Mouse (Mus musculus) G1E (cell line): ENCODE results near the gene Galnt18.

ENCODE experiments used
- CTCF ChIP-seq: IDR thresholded peaks from 2 replicates; pipeline ENCODE4 v1.5.1; 2012; ENCODE audit warnings: low read depth, low read length, inconsistent platforms, mixed read lengths
- GATA1 ChIP-seq: IDR thresholded peaks from 2 replicates; pipeline ENCODE4 v1.6.1; 2012; ENCODE audit warnings: borderline replicate concordance, low read length, inconsistent platforms, mixed read lengths
- TAL1 ChIP-seq: conservative IDR thresholded peaks from 2 replicates; pipeline ENCODE4 v1.6.1; 2012; ENCODE audit warnings: low read depth, low read length, inconsistent platforms, mixed read lengths

GRCm38 (mm10) chr7:111811036-111811435 lies 31.3 kb upstream of the Galnt18 start:
- no peak for TF ChIP-seq GATA1
- no peak for TF ChIP-seq CTCF
- TF ChIP-seq TAL1: no peak
